In genomic region chr16:50045552-50046547, GRCm38 (mm10) we compare ENCODE assay signal across 8 mouse cellular contexts.
DNase-seq lines count a peak whose midpoint lies in the region; ATAC-seq lines count a peak whose summit lies in the region.

No protein-coding gene starts in this region.

- H3K4me3 ChIP-seq in hindbrain, embryonic 12.5 days: peak overlapping the region; percentile 33
- H3K4me3 ChIP-seq in lung, embryonic 16.5 days (ENCODE audit: low read length): peak overlapping the region; percentile 44

- no peaks in the 10 kb centered on the region for H3K9me3 ChIP-seq in hindbrain, embryonic 12.5 days (replicated peaks)
- no peaks in the 10 kb centered on the region for H3K9me3 ChIP-seq in lung, embryonic 16.5 days (ENCODE audit: control insufficient read depth, low read length)

- H3K27ac ChIP-seq in hindbrain, embryonic 12.5 days: no peak overlapping the region
- H3K27ac ChIP-seq in lung, embryonic 16.5 days (ENCODE audit: low read length): no peak overlapping the region

- H3K4me2 ChIP-seq in hindbrain, embryonic 12.5 days (replicated peaks): peak overlapping the region; percentile 52
- H3K4me2 ChIP-seq in lung, embryonic 16.5 days (ENCODE audit: low read depth, low read length): peak overlapping the region; percentile 62

- no peaks in the 10 kb centered on the region for H3K36me3 ChIP-seq in hindbrain, embryonic 12.5 days
- H3K36me3 ChIP-seq in lung, embryonic 16.5 days (ENCODE audit: control insufficient read depth, insufficient read depth, low read length): no peaks in the 10 kb centered on the region

- WGBS in hindbrain, embryonic 12.5 days: 8% methylated on average over 32 of the region's 32 CpGs
- WGBS in lung, embryonic 16.5 days: 19% methylated on average over 32 of the region's 32 CpGs

- ATAC-seq in hindbrain, embryonic 12.5 days (ENCODE audit: low FRiP score): peak; percentile 94
- ATAC-seq in lung, embryonic 16.5 days (ENCODE audit: low read depth): peak; percentile 86

- H3K27me3 ChIP-seq in hindbrain, embryonic 12.5 days: no peaks in the 10 kb centered on the region
- no peaks in the 10 kb centered on the region for H3K27me3 ChIP-seq in lung, embryonic 16.5 days (ENCODE audit: control insufficient read depth, insufficient read depth, low read depth, low read length)

- H3K9ac ChIP-seq in hindbrain, embryonic 12.5 days: no peak overlapping the region; the same call in 1 of the 2 replicates
- peak overlapping the region; percentile 54; the same call in 1 of the 2 replicates for H3K9ac ChIP-seq in lung, embryonic 16.5 days (ENCODE audit: low read length)

- no peaks in the 10 kb centered on the region for H3K4me1 ChIP-seq in hindbrain, embryonic 12.5 days
- no peaks in the 10 kb centered on the region; the same call in 1 of the 2 replicates for H3K4me1 ChIP-seq in lung, embryonic 16.5 days (replicated peaks; ENCODE audit: control insufficient read depth, insufficient read depth, low read length)

- peak; percentile 24 for DNase-seq in NIH3T3 (ENCODE audit: low read depth)
- peak; percentile 92 for DNase-seq in cerebellum, postnatal 10 days
- DNase-seq in frontal cortex, postnatal 10 days (ENCODE audit: low spot score in 2 of 2): peak; percentile 30 to 70
- DNase-seq in layer of hippocampus, postnatal 10 days (ENCODE audit: low spot score in 2 of 2): peak; percentile 73 to 80
- peak; percentile 7 for DNase-seq in ovary, postnatal 10 days (ENCODE audit: low spot score)
- DNase-seq in thymus, postnatal 0 days (ENCODE audit: low spot score): peak; percentile 75

Comparison
In these comparisons a context has a peak if more than half of its experiments do, and no peak if none do; other contexts are left out.
1. DNase-seq: peak in every context shown above with its lines; median percentile 92 in cerebellum, postnatal 10 days; 76 in layer of hippocampus, postnatal 10 days; 75 in thymus, postnatal 0 days; 50 in frontal cortex, postnatal 10 days; 24 in NIH3T3; 7 in ovary, postnatal 10 days.